ENCODE assay signal across 7 mouse cellular contexts in the genomic region with DNA sequence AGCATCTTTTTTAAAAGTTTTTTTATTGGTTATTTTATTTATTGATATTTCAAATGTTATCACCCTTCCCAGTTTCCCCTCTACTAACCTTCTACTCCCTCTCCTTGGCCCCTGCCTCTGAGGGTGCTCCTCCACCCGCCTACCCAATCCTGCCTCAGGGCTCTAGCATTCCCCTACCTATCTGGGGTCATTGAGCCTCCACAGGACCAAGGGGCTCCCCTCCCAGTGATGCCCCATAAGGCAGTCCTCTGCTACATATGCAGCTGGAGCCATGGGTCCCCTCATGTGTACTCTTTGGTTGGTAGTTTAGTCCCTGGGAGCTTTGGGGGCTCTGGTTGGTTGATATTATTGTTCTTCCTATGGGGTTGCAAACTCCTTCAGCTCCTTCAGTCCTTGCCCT. TPM values are rescaled to one million over a fixed set of nuclear protein-coding genes. Genes with fewer than 3 reads are reported as not detected.
"Had no signal": no experiment of that assay in that cellular context is flagged by ENCODE, and none has a peak within 500 bp of the region (broad histone marks: within the 10 kb centered on the region; RNA-seq: fewer than 3 reads in every experiment).

No protein-coding gene starts in this region.

RNA-seq across cellular contexts. Expression of a gene that starts 15.1 kb away (rescaled TPM):
- polyA plus RNA-seq: liver, adult 2 months; macrophage; midbrain, embryonic 13.5 days; midbrain, embryonic 15.5 days; neural tube, embryonic 12.5 days; neural tube, embryonic 14.5 days; spleen, adult 2 months had no signal
